Mouse (Mus musculus) Patski (cell line): ENCODE results near the gene Sh3d21. TPM values are rescaled to one million over a fixed set of nuclear protein-coding genes. Genes with fewer than 3 reads are reported as not detected.

ENCODE experiments used
- ATAC-seq: fragments of 100-300 bp; one replicate; pipeline ENCODE4 v1.8.0; 2021
- CTCF ChIA-PET: fragments of 350-600 bp; sonication (Branson Sonifier 250); formaldehyde crosslinking; loops from one replicate; lab custom pipeline; 2022; ENCODE audit warnings: inconsistent platforms; lab: Charles Lee
- POLR2A ChIA-PET: fragments of 350-600 bp; sonication (Branson Sonifier 250); formaldehyde crosslinking; loops from one replicate; lab custom pipeline; 2022; ENCODE audit warnings: antibody characterized with exemption, inconsistent platforms; lab: Charles Lee
- DNase-seq: peaks from one replicate; pipeline ENCODE4 v3.0.0-alpha.2; 2011; ENCODE audit warnings: low read depth, low spot score
- H3K27me3 ChIP-seq: fragments of 371-371 bp; one replicate; pipeline ENCODE4 v1.5.1; 2021
- CTCF ChIP-seq: fragments of 100-300 bp; IDR thresholded peaks from one replicate; pipeline ENCODE4 v1.5.1; 2021
- in situ Hi-C: fragments of 300-500 bp; cut with MboI; formaldehyde crosslinking; loops from 3 replicates; pipeline ENCODE4 v1.11.1; 2018; ENCODE audit warnings: low pct_unique_long_range_greater_than_20kb, mixed read lengths
- polyA plus RNA-seq: library from polyadenylated mRNA; unstranded; gene quantifications from one replicate; pipeline ENCODE4 v1.2.3, GENCODE M21; 2021

Gene Sh3d21
- polyA plus RNA-seq, 1 experiment from 2014 or later, result 0.54 TPM

- DNase-seq, result no peak
- CTCF ChIA-PET, result interaction anchor here (1.1 to 1.7 kb wide), 4 partner anchors 10 to 29 kb away, joined by 3 to 5 read pairs (median 3); no protein-coding TSS in a partner anchor
These were observed 61.0 kb downstream of the Sh3d21 start for GRCm38 (mm10) chr4:126102061-126102841.

GRCm38 (mm10) chr4:126100764-126101163, 62.5 kb downstream of the Sh3d21 start:
- CTCF ChIA-PET, result interaction anchor here (1.1 kb wide), 1 partner anchor 12 kb away, joined by 3 read pairs; no protein-coding TSS in a partner anchor
- ATAC-seq (no peak), DNase-seq (no peak)
- in situ Hi-C loops, result no loop called here
- no peak for TF ChIP-seq CTCF
- POLR2A ChIA-PET, result no interaction called here
- no peaks in the 10 kb centered on the region for H3K27me3 ChIP-seq

More at GRCm38 (mm10) chr4:126102061-126102841, 61.0 kb downstream of the Sh3d21 start:
- TF ChIP-seq CTCF, result no peak
- peak; percentile 56 for ATAC-seq
- H3K27me3 ChIP-seq, result no peaks in the 10 kb centered on the region
- POLR2A ChIA-PET, result interaction anchor here (0.6 to 5.2 kb wide), 3 partner anchors 11 to 29 kb away, joined by 3 to 20 read pairs (median 5); no protein-coding TSS in a partner anchor
- in situ Hi-C loops, result no loop called here

Other genes with a start within 250 kb of the Sh3d21 start
- gene Csf3r, start 138.9 kb downstream of the Sh3d21 start, polyA plus RNA-seq, result not detected
- gene Mrps15, start 116.6 kb downstream of the Sh3d21 start, polyA plus RNA-seq, result 56.7 TPM
- 13.5 TPM for gene Oscp1, start 104.9 kb downstream of the Sh3d21 start, polyA plus RNA-seq
- gene Lsm10, start 66.9 kb downstream of the Sh3d21 start, polyA plus RNA-seq, result 30.7 TPM
- 11.8 TPM for gene Stk40, start 59.5 kb downstream of the Sh3d21 start, polyA plus RNA-seq
- 62.2 TPM for gene Eva1b, start 15.7 kb downstream of the Sh3d21 start, polyA plus RNA-seq
- gene Thrap3, start 39.3 kb upstream of the Sh3d21 start, polyA plus RNA-seq, result 141 TPM
- gene Map7d1, start 92.9 kb upstream of the Sh3d21 start, polyA plus RNA-seq, result 94.1 TPM
- 71.6 TPM for gene Trappc3, start 98.8 kb upstream of the Sh3d21 start, polyA plus RNA-seq
- gene Col8a2, start 123.3 kb upstream of the Sh3d21 start, polyA plus RNA-seq, result 0.13 TPM
- gene Adprhl2, start 158.2 kb upstream of the Sh3d21 start, polyA plus RNA-seq, result 32.5 TPM
- 0.14 TPM for gene Tekt2, start 162.2 kb upstream of the Sh3d21 start, polyA plus RNA-seq